Mouse (Mus musculus): ENCODE measurements around the gene Krt39.

Gene Krt39

GRCm38 (mm10) chr11:99521288-99521860 lies at the start of gene Krt39:
Krt39 (minus strand) TSS chr11:99521338.
- DNase-seq: no peak

- DNase-seq: no peak
Observed at GRCm38 (mm10) chr11:99566530-99566929, 45.4 kb upstream of the Krt39 start, which contains the start of gene Krtap3-1. Krtap3-1 (minus strand) TSS chr11:99566630.

- no peak for DNase-seq
Observed at GRCm38 (mm10) chr11:99562580-99562979, 41.4 kb upstream of the Krt39 start.

GRCm38 (mm10) chr11:99559366-99559765 lies 38.2 kb upstream of the Krt39 start, which contains the start of gene Gm11939:
Gm11939 (minus strand) TSS chr11:99559466.
- DNase-seq: no peak

GRCm38 (mm10) chr11:99557976-99558745 lies 37.0 kb upstream of the Krt39 start:
- DNase-seq: no peak

GRCm38 (mm10) chr11:99556753-99557152 lies 35.6 kb upstream of the Krt39 start, which contains the start of gene Krtap3-2:
Krtap3-2 (minus strand) TSS chr11:99556853.
- no peak for DNase-seq

GRCm38 (mm10) chr11:99556195-99556594 lies 35.1 kb upstream of the Krt39 start:
- no peak for DNase-seq

GRCm38 (mm10) chr11:99550765-99551164 lies 29.6 kb upstream of the Krt39 start, which contains the start of gene Krtap3-3:
Krtap3-3 (minus strand) TSS chr11:99550865.
- DNase-seq: no peak

- no peak for DNase-seq
Observed at GRCm38 (mm10) chr11:99547892-99548291, 26.8 kb upstream of the Krt39 start.

- no peak for DNase-seq
Observed at GRCm38 (mm10) chr11:99539721-99540120, 18.6 kb upstream of the Krt39 start.

- no peak for DNase-seq
Observed at GRCm38 (mm10) chr11:99514098-99514497, 7.0 kb downstream of the Krt39 start.

GRCm38 (mm10) chr11:99500095-99500805 lies 20.9 kb downstream of the Krt39 start:
- peak; percentile 72 for DNase-seq

- DNase-seq: peak; percentile 30
Observed at GRCm38 (mm10) chr11:99496460-99496859, 24.7 kb downstream of the Krt39 start.

- DNase-seq: peak; percentile 57
Observed at GRCm38 (mm10) chr11:99494741-99495140, 26.4 kb downstream of the Krt39 start.

GRCm38 (mm10) chr11:99493574-99493850 lies 27.6 kb downstream of the Krt39 start:
- DNase-seq: no peak

GRCm38 (mm10) chr11:99492733-99493573 lies 28.2 kb downstream of the Krt39 start, which contains the start of gene Krt23:
Krt23 (minus strand) TSS chr11:99493137.
- peak; percentile 85 for DNase-seq

- DNase-seq: no peak
Observed at GRCm38 (mm10) chr11:99491040-99491439, 30.1 kb downstream of the Krt39 start.

- peak; percentile 14 for DNase-seq
Observed at GRCm38 (mm10) chr11:99490624-99491023, 30.5 kb downstream of the Krt39 start.

- DNase-seq: no peak
Observed at GRCm38 (mm10) chr11:99489233-99489632, 31.9 kb downstream of the Krt39 start.

- DNase-seq: no peak
Observed at GRCm38 (mm10) chr11:99474981-99475380, 46.2 kb downstream of the Krt39 start.

GRCm38 (mm10) chr11:99473433-99473832 lies 47.7 kb downstream of the Krt39 start:
- DNase-seq: no peak

- no peak for DNase-seq
Observed at GRCm38 (mm10) chr11:99472405-99472804, 48.7 kb downstream of the Krt39 start.

- DNase-seq: no peak
Observed at GRCm38 (mm10) chr11:99471946-99472345, 49.2 kb downstream of the Krt39 start.
